Mouse (Mus musculus) midbrain, embryonic 12.5 days (tissue): ENCODE measurements around the gene B2m. TPM values are rescaled to one million over a fixed set of nuclear protein-coding genes. Genes with fewer than 3 reads are reported as not detected.

Source experiments
- ATAC-seq: fragments of 200-750 bp; cut with Nextera tagmentation; 2 replicates; pipeline ENCODE4 v1.8.0; 2017; ENCODE audit warnings: low read depth, moderate TSS enrichment, moderate library complexity; ENCODE audit not compliant: low FRiP score
- H3K27ac ChIP-seq: fragments of 300-500 bp; sonication (generic); replicated peaks from 2 replicates; pipeline ENCODE4 v1.5.1; 2016; ENCODE audit warnings: mild to moderate bottlenecking
- H3K27me3 ChIP-seq: fragments of 300-500 bp; sonication (generic); 2 replicates; pipeline ENCODE4 v1.6.1; 2016; ENCODE audit warnings: mild to moderate bottlenecking
- H3K36me3 ChIP-seq: fragments of 300-500 bp; sonication (generic); 2 replicates; pipeline ENCODE4 v1.6.1; 2016
- H3K4me1 ChIP-seq: fragments of 300-500 bp; sonication (generic); 2 replicates; pipeline ENCODE4 v1.6.1; 2016
- H3K4me2 ChIP-seq: fragments of 300-500 bp; sonication (generic); replicated peaks from 2 replicates; pipeline ENCODE4 v1.6.1; 2016; ENCODE audit warnings: mild to moderate bottlenecking, moderate library complexity
- H3K4me3 ChIP-seq: fragments of 300-500 bp; sonication (generic); 2 replicates; pipeline ENCODE4 v1.5.1; 2016; ENCODE audit warnings: mild to moderate bottlenecking
- H3K9ac ChIP-seq: fragments of 300-500 bp; sonication (generic); replicated peaks from 2 replicates; pipeline ENCODE4 v1.6.1; 2016; ENCODE audit warnings: mild to moderate bottlenecking, moderate library complexity
- H3K9me3 ChIP-seq: fragments of 300-500 bp; sonication (generic); 2 replicates; pipeline ENCODE4 v1.6.1; 2016; ENCODE audit warnings: mild to moderate bottlenecking
- WGBS: fragments of 180-500 bp; shearing (Covaris S2); methylation state at CpG from one replicate; pipeline ENCODE4 v1.1.7; 2016; 5-methylcytosine and 5-hydroxymethylcytosine counted together
- polyA plus RNA-seq: library from polyadenylated mRNA; unstranded; fragments of >200 nt; fragmentation: Nextera tagmentation; extraction: Ambion mirVana; gene quantifications from 2 replicates; pipeline ENCODE4 v1.2.1, GENCODE M21; 2016

B2m gene
- polyA plus RNA-seq, 1 experiment from 2014 or later: 122 TPM

DNA sequence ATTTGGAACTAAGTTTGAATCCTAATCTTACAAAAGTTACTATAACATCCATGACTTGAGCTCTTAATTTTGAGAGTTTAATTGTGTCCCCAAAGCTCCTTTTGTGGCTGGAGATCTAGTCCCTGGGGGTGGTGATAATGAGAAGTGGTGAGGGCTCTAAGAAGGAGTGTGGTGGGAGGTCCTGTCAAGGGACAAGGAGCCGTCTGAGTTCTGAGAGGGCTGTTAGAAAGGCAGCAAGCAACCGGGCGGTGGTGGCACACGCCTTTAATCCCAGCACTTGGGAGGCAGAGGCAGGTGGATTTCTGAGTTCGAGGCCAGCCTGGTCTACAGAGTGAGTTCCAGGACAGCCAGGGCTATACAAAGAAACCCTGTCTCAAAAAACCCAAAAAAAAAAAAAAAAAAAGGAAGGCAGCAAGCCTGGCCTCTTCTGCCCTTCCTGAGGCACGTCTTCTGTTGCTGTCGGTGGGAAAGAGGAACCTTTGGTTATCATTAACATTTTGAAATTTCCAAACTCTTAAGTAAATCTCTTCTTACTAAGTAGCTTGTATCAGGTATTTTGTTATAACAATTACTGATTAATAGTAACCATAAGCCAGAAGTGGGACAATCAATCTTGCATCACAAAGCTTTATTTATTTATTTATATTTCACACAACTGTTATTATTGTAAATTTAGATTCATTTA, 6.3 kb downstream of the B2m start:
- no peak overlapping the region for H3K27ac ChIP-seq
- H3K36me3 ChIP-seq: no peaks in the 10 kb centered on the region
- H3K9me3 ChIP-seq: no peaks in the 10 kb centered on the region
- no peak overlapping the region for H3K9ac ChIP-seq
- H3K4me3 ChIP-seq: no peak overlapping the region
- no peak for ATAC-seq
- WGBS: 87% methylated on average over 7 of the region's 7 CpGs
- no peaks in the 10 kb centered on the region for H3K4me1 ChIP-seq
- H3K27me3 ChIP-seq: no peaks in the 10 kb centered on the region
- H3K4me2 ChIP-seq: no peak overlapping the region

DNA sequence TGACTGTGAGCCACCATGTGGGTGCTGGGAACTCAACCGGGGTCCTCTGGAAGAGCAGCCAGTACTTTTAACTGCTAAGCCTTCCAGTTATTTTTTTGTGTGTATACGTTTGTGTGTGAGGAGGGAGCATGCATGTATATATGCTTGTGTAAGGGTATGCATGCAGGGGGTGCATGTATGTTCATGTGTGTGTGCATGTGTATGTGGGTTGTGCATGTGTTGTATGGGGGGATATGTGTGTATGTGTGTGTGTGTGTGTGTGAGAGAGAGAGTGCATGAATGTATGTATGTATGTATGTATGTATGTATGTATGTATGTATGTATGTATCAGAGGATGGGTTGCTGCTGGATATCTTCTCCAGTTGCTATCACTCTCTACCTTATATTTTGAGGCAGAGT, 7.0 kb downstream of the B2m start:
- Histone ChIP-seq H3K4me2 (no peak overlapping the region), H3K36me3 (no peaks in the 10 kb centered on the region), H3K9ac (no peak overlapping the region), H3K4me3 (no peak overlapping the region), H3K27ac (no peak overlapping the region), H3K9me3 (no peaks in the 10 kb centered on the region), H3K4me1 (no peaks in the 10 kb centered on the region), H3K27me3 (no peaks in the 10 kb centered on the region)
- no peak for ATAC-seq
- WGBS: 93% methylated on average over 2 of the region's 2 CpGs

DNA sequence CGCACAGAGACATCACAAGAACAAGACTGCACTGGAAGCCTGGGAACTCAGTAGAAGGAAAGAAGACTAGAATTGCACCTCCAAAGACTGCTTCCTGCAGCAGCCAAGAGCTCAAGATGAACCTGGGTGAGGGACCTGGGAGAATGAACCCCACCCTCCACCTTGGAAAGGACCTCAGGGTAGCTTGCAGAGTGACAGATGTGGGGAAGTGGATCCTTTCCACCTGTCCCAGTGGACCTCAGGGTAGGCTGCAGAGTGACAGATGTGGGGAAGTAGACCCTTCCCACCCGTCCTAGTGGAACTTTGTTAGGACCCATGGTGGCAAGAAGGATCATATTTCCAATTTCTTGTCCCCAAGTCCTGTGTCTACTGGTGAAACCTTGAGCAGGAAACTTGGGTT, 7.8 kb downstream of the B2m start:
- Histone ChIP-seq H3K4me3 (no peak overlapping the region), H3K27me3 (no peaks in the 10 kb centered on the region), H3K27ac (no peak overlapping the region), H3K4me2 (no peak overlapping the region), H3K9me3 (no peaks in the 10 kb centered on the region), H3K4me1 (no peaks in the 10 kb centered on the region), H3K9ac (no peak overlapping the region), H3K36me3 (no peaks in the 10 kb centered on the region)
- 72% methylated on average over 2 of the region's 2 CpGs for WGBS
- ATAC-seq: no peak

DNA sequence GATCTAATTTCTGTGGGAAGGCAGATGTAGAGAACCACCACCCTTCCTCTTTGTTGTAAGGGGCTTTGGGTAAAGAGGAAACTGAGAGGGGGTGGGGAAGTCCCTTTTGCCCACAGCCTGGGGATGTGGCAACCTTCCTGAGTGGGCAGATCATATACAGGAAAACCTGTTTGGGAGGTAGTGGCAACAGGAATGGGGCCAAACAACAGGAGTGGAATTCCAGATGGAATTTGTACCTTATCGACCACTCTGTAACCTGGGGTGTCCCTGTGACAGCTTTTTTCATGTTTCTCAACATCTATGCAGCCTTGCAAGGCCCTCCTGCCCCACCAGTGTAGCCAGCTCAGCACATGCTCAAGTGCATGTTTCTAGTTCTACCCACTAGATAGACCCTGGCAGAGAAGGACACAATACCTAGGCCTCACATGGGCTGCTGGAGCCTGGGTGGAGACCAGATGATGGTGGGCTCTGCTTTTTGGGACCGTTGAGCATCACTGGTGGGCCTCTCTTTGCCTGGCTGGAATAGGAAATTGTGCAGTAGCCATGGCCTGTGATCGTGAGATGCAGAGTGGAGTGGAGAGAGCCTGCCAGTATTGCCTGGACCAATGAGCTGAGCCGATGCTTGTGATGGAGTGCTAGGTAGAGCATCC, 8.7 kb downstream of the B2m start:
- H3K27ac ChIP-seq: no peak overlapping the region
- H3K9ac ChIP-seq: no peak overlapping the region
- no peaks in the 10 kb centered on the region for H3K9me3 ChIP-seq
- no peak overlapping the region for H3K4me3 ChIP-seq
- no peak for ATAC-seq
- 90% methylated on average over 4 of the region's 4 CpGs for WGBS
- no peaks in the 10 kb centered on the region for H3K36me3 ChIP-seq
- no peaks in the 10 kb centered on the region for H3K4me1 ChIP-seq
- H3K4me2 ChIP-seq: no peak overlapping the region
- no peaks in the 10 kb centered on the region for H3K27me3 ChIP-seq

DNA sequence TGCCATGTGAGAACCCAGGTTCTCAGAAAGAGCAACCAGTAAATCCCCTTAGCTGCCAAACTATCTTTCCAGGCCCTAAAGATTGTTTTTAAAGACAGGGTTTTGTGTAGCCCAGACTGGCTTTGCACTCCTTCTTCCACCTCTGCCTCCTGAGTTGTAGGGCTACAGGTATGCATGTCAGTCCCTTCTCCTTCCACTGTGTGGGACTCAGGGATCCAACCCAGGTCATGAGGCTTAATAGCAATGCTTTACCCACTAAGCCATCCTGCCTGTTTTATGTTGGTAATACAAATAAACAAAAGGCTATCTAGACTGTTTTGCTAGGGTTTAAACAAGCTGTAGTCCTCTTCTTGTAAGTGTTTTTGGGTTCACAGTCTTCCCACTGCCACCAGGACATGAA, 10.1 kb downstream of the B2m start:
- H3K9me3 ChIP-seq: no peaks in the 10 kb centered on the region
- H3K4me3 ChIP-seq: no peak overlapping the region
- no peak overlapping the region for H3K4me2 ChIP-seq
- ATAC-seq: no peak
- H3K9ac ChIP-seq: no peak overlapping the region
- no peak overlapping the region for H3K27ac ChIP-seq
- no peaks in the 10 kb centered on the region for H3K36me3 ChIP-seq
- H3K4me1 ChIP-seq: no peaks in the 10 kb centered on the region
- H3K27me3 ChIP-seq: no peaks in the 10 kb centered on the region

DNA sequence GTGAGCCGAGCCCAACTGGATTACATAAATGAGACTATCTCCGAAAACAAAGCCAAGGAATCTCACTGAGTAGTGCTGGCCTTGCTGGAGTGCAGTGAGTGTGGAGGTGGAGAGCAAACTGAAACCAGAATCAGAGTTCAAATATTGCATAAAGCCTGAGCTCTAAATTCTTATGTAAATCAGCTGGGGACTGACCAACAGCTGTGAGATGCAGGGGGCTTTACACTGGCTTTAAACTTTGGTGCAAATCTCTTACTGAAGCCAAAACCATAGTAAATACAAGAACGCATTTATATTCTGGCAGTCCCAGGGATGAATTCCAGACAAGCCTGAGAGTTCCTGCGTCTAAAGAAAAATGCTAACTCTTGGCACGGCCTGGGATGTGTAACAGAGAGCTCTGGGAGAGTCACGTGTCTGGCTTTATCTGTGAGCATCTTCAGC, 10.9 kb downstream of the B2m start:
- Histone ChIP-seq H3K4me3 (no peak overlapping the region), H3K27ac (no peak overlapping the region), H3K4me2 (no peak overlapping the region), H3K27me3 (no peaks in the 10 kb centered on the region), H3K4me1 (no peaks in the 10 kb centered on the region), H3K9me3 (no peaks in the 10 kb centered on the region), H3K9ac (no peak overlapping the region), H3K36me3 (no peaks in the 10 kb centered on the region)
- 49% methylated on average over 6 of the region's 6 CpGs for WGBS
- no peak for ATAC-seq

DNA sequence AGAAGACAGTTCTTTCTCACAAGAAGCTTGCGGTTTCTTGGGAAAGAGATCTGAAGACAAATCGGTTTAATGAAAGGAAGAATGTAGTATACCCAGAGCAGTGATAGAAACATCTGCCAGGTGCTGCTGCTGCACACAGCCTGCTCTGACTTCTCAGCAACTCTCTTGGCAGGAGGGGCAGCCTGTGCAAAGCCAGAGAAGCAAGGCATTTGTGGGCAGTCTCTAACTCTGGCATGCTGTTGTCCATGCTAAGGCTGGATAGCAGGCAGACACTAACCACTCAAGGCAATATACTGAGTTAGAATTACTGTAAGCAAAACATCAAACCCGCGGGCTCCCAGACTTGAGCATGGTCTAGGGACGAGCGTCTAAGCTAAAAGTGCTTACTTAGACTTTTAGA, 12.2 kb downstream of the B2m start:
- Histone ChIP-seq H3K4me3 (no peak overlapping the region), H3K27me3 (no peaks in the 10 kb centered on the region), H3K4me2 (no peak overlapping the region), H3K9me3 (no peaks in the 10 kb centered on the region), H3K4me1 (no peaks in the 10 kb centered on the region), H3K36me3 (no peaks in the 10 kb centered on the region), H3K9ac (no peak overlapping the region), H3K27ac (no peak overlapping the region)
- 89% methylated on average over 6 of the region's 6 CpGs for WGBS
- no peak for ATAC-seq

DNA sequence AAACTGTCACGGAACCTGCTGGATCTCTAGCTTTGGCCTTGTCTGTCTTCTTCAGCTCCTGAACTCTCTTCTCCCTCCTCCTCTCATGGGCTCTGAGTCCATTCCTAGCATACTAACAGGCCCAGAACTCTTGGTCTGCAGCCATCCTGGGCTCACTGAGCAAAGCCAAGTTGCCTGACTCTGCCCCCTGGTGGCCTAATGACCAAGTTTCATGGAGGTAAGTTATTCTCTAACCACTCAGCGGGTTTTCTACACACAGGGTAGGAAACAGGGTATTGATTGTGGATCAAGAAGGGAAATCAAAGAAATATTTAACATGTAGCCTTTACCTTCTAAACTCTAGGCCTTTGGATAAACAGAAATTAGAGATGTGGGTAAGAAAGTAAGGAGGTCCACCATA, 13.2 kb downstream of the B2m start, which contains the start of gene Trim69:
Gene Trim69 (plus strand): TSS at position 21 of the 400 bp plus-strand sequence.
- Histone ChIP-seq H3K36me3 (no peaks in the 10 kb centered on the region), H3K9ac (no peak within 1 kb of the TSS), H3K4me1 (no peaks in the 10 kb centered on the region), H3K27ac (no peak within 1 kb of the TSS), H3K9me3 (no peaks in the 10 kb centered on the region), H3K4me3 (no peak within 1 kb of the TSS), H3K4me2 (no peak within 1 kb of the TSS), H3K27me3 (no peaks in the 10 kb centered on the region)
- 43% methylated on average over 2 of the region's 2 CpGs for WGBS
- peak; percentile 74 for ATAC-seq

DNA sequence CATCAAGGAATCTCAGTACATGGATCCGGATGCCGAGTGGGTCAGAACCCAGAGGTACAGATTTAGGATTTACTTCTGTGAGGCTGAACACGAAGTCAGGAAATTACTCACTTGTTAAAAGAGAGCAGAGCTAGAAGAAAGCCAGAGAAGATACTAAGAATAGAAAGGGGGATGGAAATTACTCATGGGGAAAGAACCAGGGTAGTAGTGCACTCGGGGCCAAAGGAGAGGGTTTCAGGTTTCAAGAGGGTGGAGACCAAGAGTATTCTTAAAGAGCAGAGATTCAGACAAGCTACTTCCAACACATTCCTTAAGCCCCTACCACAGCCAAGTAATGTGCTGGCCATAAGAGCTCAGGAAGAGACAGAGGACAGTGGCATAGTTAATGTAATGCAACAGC, 14.1 kb downstream of the B2m start:
- Histone ChIP-seq H3K36me3 (no peaks in the 10 kb centered on the region), H3K9ac (no peak overlapping the region), H3K4me1 (no peaks in the 10 kb centered on the region), H3K4me2 (no peak overlapping the region), H3K9me3 (no peaks in the 10 kb centered on the region), H3K27me3 (no peaks in the 10 kb centered on the region), H3K4me3 (no peak overlapping the region), H3K27ac (no peak overlapping the region)
- WGBS: 29% methylated on average over 4 of the region's 4 CpGs
- no peak for ATAC-seq

DNA sequence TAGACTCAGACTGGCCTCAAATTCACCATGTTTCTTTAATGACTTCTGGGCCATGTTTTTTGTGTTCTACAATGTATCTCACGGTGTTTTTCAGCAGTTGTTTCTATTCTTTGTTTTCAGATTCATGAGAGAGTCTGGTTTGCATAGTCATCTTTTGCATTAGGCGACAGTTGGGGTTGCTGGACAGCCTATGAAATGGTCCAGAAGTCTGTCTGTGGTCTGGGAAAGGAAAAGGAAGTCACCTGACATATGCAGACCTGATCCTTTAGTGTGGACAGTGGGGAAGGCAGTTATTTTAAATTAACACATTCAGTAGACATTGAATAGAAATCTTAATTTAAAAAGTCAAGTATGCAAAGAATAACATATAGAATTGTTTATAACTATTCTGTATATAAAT, 15.0 kb downstream of the B2m start:
- Histone ChIP-seq H3K27ac (no peak overlapping the region), H3K4me2 (no peak overlapping the region), H3K36me3 (no peaks in the 10 kb centered on the region), H3K9ac (no peak overlapping the region), H3K4me3 (no peak overlapping the region), H3K27me3 (no peaks in the 10 kb centered on the region), H3K4me1 (no peaks in the 10 kb centered on the region), H3K9me3 (no peaks in the 10 kb centered on the region)
- WGBS: 86% methylated on average over 2 of the region's 2 CpGs
- no peak for ATAC-seq

DNA sequence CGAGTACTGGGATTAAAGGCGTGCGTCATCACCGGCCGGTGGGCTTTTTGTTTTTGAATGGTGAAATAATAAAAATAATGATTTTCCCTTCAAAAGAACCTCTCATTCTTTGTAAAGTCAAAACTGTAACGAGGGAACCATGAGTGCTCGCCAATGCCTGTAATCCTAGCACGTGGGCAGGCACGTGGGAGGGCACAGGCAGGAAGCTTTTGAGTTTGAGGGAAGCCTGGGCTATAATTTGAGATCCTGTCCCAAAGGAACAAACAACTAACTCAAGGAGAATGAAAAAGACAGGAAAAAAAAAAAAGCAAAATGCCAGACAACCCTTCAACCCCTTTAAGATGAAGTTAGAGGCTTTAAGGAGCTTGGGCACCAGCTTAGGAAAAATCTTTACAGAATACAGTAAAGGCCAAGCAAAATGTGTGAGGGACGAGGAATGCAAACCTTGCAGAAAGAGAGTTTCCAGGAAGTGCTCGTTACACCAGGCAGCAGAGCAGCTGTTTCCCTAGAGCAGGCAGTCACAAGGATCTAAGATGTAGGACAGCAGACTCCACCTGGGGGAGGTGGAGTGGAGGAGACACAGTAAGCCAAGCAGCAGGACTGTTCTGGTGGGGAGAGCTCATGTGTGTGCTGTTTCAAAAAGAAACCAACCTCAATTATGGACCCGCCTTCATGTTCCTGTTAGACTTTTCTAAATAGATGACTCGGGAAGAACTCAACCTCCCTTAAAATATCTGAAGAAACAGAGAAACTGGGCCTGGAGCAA, 16.1 kb downstream of the B2m start:
- Histone ChIP-seq H3K27ac (no peak overlapping the region), H3K9me3 (no peaks in the 10 kb centered on the region), H3K27me3 (no peaks in the 10 kb centered on the region), H3K4me1 (no peaks in the 10 kb centered on the region), H3K4me2 (no peak overlapping the region), H3K9ac (no peak overlapping the region), H3K36me3 (no peaks in the 10 kb centered on the region), H3K4me3 (no peak overlapping the region)
- 85% methylated on average over 13 of the region's 13 CpGs for WGBS
- ATAC-seq: no peak

DNA sequence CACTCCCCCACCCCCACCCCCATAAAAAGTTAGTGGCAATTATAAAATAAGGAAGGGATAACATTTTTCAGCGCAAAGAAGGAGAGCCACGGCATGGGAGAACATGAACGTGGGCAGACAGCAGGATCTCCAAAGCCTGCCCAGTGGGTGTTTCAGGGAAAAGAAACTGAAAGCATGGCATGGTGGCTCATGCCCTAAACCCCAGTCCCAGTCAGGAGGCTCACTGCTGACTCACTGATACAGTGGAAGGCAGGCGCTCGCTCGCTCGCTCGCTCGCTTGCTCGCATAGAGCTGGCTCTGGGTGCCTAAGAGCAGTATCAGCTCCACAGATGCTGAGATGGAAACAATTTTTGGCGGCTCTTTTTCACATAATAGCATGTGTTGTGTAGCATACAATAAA, 16.8 kb downstream of the B2m start:
- Histone ChIP-seq H3K36me3 (no peaks in the 10 kb centered on the region), H3K4me3 (no peak overlapping the region), H3K9ac (no peak overlapping the region), H3K27ac (no peak overlapping the region), H3K9me3 (no peaks in the 10 kb centered on the region), H3K27me3 (no peaks in the 10 kb centered on the region), H3K4me1 (no peaks in the 10 kb centered on the region), H3K4me2 (no peak overlapping the region)
- 86% methylated on average over 11 of the region's 11 CpGs for WGBS
- no peak for ATAC-seq
